Mouse (Mus musculus) inflammation-experienced regulatory T-cells (primary cell): ENCODE results near the gene Mindy1. TPM values are rescaled to one million over a fixed set of nuclear protein-coding genes. Genes with fewer than 3 reads are reported as not detected.

Experiments used
- polyA plus RNA-seq, 2 experiments: library from polyadenylated mRNA; unstranded; fragments of 100-300 nt; shearing (Covaris generic); gene quantifications; one replicate each; pipeline ENCODE4 v1.2.1; 2017

Mindy1 gene
- 10 to 100 TPM; 24.4 to 31.9 TPM for polyA plus RNA-seq

DNA sequence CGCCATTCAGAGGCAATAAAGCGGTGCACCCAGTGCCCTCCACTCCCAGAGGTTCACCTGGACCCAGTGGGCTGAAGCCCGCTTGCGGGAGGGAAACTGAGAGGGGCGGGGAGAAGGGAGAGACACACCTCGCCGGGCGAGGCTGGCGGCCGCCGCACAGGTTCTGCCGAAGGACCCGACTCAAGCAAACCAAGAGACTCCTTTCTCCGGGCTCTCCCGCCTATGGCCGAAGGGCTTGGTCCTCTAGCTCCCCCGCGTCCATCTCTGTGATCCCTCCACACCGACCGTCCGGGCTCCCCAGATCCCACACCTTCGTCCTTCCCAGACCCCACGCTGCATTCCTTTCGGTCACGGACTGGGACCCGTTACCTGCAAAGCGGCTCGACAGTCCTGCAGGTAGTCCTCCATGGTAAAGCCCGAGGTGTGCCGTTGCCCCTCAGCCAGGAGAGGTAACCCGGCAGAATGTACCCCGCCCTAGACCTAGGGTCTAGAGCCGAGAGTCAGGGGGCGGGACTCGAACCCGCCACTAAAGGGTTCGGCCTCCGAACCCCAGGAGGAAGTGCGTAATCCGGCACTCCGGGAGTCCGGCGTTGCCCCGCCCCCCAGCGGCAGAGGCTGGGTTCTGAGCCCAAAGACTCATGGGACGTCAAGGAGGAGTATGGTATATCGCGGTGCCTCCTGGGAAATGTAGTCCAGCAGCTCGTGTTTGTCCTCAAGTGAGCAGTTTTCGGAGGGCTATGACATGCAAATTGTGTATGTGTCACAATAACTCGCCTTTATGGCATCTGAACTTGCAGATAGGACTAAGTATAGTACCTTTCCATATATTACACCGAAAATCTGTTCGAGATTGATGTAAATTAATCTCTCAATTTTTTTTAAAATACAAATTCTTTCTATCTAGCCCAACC lies at the start of gene Mindy1, which contains the start of gene Prune1:
Gene Mindy1, plus strand, starts transcription at position 130 of the 911 bp plus-strand sequence.
Gene Prune1, minus strand, starts transcription at position 861 of the 911 bp plus-strand sequence.

DNA sequence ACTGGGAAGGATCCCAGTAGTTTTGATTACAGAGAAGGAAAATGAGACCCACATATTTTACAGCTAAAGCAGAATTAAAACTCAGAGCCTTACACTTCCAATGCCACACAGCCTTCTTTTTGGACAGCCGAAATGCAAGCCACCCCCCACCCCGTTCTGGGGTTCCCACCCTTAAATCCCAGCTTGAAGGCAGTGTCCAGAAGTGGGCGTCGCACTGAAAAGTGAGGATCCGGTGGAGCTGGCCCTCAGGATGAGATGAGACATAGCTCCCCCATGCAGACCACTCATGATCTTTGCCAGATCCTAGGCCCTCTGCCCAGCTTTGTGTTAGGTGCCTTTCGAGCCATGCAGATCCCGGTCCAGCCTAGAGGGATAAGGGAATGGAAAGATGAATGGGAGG lies 39.6 kb upstream of the Mindy1 start, which contains the start of gene Gm128:
Gene Gm128, minus strand, starts transcription at position 101 of the 400 bp plus-strand sequence.

DNA sequence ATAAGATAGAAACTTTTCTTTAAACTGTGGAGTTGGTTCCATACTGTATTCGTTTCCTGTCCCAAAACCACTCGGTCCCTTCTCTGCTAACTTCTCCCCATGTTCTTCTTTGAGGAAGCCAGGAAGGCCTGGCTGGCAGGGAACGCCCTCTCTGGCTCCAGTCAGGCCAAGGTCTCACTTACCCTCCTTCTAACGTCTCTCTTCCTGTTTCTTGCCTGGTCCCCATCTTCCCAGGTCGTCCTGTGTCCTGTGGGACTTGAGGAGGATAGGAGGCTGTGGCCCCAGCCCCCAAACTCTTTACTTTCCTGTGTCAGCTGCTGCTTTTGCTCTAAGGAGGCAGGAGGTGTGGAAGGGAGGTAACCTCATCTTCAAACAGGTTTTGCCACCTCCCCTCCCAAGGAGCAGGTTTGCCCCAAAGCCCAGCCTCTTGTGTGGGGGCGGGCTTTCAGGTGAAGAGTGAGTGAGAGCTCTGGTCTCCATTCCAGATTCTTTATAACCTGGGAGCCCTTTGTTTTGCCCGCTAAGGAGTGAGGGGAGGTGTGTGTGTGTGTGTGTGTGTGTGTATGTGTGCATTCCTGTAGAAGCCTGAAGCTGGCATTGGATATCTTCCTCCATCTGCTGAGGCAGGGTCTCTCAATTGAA lies 30.2 kb upstream of the Mindy1 start, which contains the start of gene Bnipl:
Gene Bnipl, minus strand, starts transcription at position 411 of the 642 bp plus-strand sequence.

DNA sequence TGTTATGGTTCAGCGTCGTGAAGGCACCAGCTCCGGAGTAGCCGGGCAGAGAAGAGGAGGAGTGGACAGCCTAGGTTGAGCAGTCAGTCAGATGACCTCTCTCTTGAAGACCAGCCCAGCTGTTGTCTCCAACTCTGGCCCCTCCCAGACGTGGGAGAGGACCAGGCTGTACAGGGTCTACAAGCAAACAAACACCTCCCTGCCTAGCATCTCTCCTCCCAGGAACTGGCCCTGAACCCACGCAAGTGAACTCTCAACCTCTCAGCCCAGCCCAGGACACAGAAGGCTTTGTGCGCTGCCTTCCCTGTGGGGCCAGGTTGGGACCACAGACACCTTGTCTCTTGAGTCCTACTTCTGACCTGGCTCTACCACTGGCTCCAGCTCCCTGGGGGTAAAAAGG lies 26.0 kb downstream of the Mindy1 start, which contains the start of gene Anxa9:
Gene Anxa9, minus strand, starts transcription at position 77 of the 400 bp plus-strand sequence.

DNA sequence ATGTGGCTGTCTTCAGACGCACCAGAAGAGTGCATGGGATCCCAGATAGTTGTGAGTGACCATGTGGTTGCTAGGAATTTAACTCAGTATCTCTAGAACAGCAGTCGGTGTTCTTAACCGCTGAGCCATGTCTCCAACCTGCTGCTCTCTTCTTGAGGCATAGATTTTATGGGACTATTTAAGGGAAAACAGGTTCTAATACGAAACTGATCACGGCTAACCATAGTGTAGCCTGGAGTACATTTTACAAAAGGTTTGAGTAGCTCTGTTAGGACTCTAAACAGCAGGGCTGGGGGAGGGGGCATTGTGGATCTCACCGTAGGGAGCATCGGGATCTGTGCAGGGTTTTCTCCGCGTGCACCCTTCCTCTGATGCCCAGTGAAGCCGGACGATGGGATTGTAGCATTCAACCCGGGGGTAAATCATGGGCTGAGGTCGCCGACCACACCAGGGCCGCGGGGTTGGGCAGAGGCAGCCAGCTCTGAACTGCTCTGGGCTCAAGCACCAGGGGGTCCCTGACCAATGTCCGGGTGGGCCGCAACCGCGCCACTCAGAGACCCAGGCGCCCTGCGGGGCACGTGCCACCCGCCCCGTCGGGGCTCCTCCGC lies 33.4 kb downstream of the Mindy1 start, which contains the start of gene Cers2:
Gene Cers2, plus strand, starts transcription at position 306 of the 608 bp plus-strand sequence.

Other genes starting within 250 kb of the Mindy1 start
- 100 to 1,000 TPM; 277 to 291 TPM for gene Psmd4, start 238.7 kb upstream of the Mindy1 start, polyA plus RNA-seq
- gene Pip5k1a, start 174.4 kb upstream of the Mindy1 start, polyA plus RNA-seq = 10 to 100 TPM; 24.4 to 30.3 TPM
- 100 to 1,000 TPM; 113 to 128 TPM for gene Vps72, start 170.3 kb upstream of the Mindy1 start, polyA plus RNA-seq
- 1 to 10 TPM; 2.7 to 6.6 TPM for gene Tmod4, start 156.9 kb upstream of the Mindy1 start, polyA plus RNA-seq
- 100 to 1,000 TPM in 1 of 2 experiments, 10 to 100 TPM in 1; 67.0 to 102 TPM for gene Scnm1, start 147.3 kb upstream of the Mindy1 start, polyA plus RNA-seq
- 10 to 100 TPM; 23.0 to 27.7 TPM for gene Lysmd1, start 147.3 kb upstream of the Mindy1 start, polyA plus RNA-seq
- gene Tnfaip8l2, start 139.0 kb upstream of the Mindy1 start, polyA plus RNA-seq = 100 to 1,000 TPM; 214 to 231 TPM
- 1 to 10 TPM in 1 of 2 experiments, under 1 TPM in 1; 0.65 to 2.3 TPM for gene Sema6c, start 120.9 kb upstream of the Mindy1 start, polyA plus RNA-seq
- 10 to 100 TPM; 22.9 to 29.6 TPM for gene Gabpb2, start 63.4 kb upstream of the Mindy1 start, polyA plus RNA-seq
- gene Cdc42se1, start 52.6 kb upstream of the Mindy1 start, polyA plus RNA-seq = 100 to 1,000 TPM; 332 to 495 TPM
- gene Mllt11, start 49.2 kb upstream of the Mindy1 start, polyA plus RNA-seq = 10 to 100 TPM in 1 of 2 experiments, 1 to 10 TPM in 1; 4.8 to 10.1 TPM
- gene Gm128, start 39.7 kb upstream of the Mindy1 start, polyA plus RNA-seq = 1 to 10 TPM in 1 of 2 experiments, under 1 TPM in 1; 0.71 to 2.3 TPM
- gene Bnipl, start 30.2 kb upstream of the Mindy1 start, polyA plus RNA-seq = under 1 TPM; 0.20 to 0.34 TPM
- gene Prune1, start 731 bp downstream of the Mindy1 start, polyA plus RNA-seq = 1 to 10 TPM; 6.1 to 6.3 TPM
- gene Anxa9, start 25.8 kb downstream of the Mindy1 start, polyA plus RNA-seq = 1 to 10 TPM in 1 of 2 experiments, under 1 TPM in 1; 0.53 to 2.8 TPM
- gene Cers2, start 33.4 kb downstream of the Mindy1 start, polyA plus RNA-seq = 100 to 1,000 TPM; 222 to 295 TPM
- gene Setdb1, start 75.9 kb downstream of the Mindy1 start, polyA plus RNA-seq = 10 to 100 TPM; 27.5 to 32.4 TPM
- under 1 TPM in 1 of 2 experiments, not detected in 1; 0.80 TPM for gene 4930558C23Rik, start 121.5 kb downstream of the Mindy1 start, polyA plus RNA-seq
- 10 to 100 TPM; 47.2 to 50.7 TPM for gene Arnt, start 153.0 kb downstream of the Mindy1 start, polyA plus RNA-seq
- under 1 TPM in 1 of 2 experiments, not detected in 1; 0.37 TPM for gene Ctsk, start 217.9 kb downstream of the Mindy1 start, polyA plus RNA-seq
- gene Ctss, start 245.4 kb downstream of the Mindy1 start, polyA plus RNA-seq = 100 to 1,000 TPM; 290 to 395 TPM